Mouse (Mus musculus) midbrain, embryonic 13.5 days (tissue): ENCODE results near the gene Rab24. TPM values are rescaled to one million over a fixed set of nuclear protein-coding genes. Genes with fewer than 3 reads are reported as not detected.

ENCODE experiments used
- ATAC-seq: fragments of 200-750 bp; cut with Nextera tagmentation; 2 replicates; pipeline ENCODE4 v1.8.0; 2017; ENCODE audit warnings: mild to moderate bottlenecking, moderate TSS enrichment, moderate library complexity
- H3K27ac ChIP-seq: fragments of 300-500 bp; sonication (generic); 2 replicates; pipeline ENCODE4 v1.5.1; 2015; ENCODE audit warnings: inconsistent platforms, mild to moderate bottlenecking, moderate library complexity
- H3K27me3 ChIP-seq: fragments of 300-500 bp; sonication (generic); 2 replicates; pipeline ENCODE4 v1.6.1; 2015; ENCODE audit warnings: mild to moderate bottlenecking, inconsistent platforms
- H3K36me3 ChIP-seq: fragments of 300-500 bp; sonication (generic); 2 replicates; pipeline ENCODE4 v1.6.1; 2015; ENCODE audit warnings: mild to moderate bottlenecking, inconsistent platforms
- H3K4me1 ChIP-seq: fragments of 300-500 bp; sonication (generic); replicated peaks from 2 replicates; pipeline ENCODE4 v1.6.1; 2015; ENCODE audit warnings: inconsistent platforms
- H3K4me2 ChIP-seq: fragments of 300-500 bp; sonication (generic); replicated peaks from 2 replicates; pipeline ENCODE4 v1.6.1; 2015; ENCODE audit warnings: moderate library complexity, mild to moderate bottlenecking, inconsistent platforms
- H3K4me3 ChIP-seq: fragments of 300-500 bp; sonication (generic); replicated peaks from 2 replicates; pipeline ENCODE4 v1.5.1; 2015; ENCODE audit warnings: mild to moderate bottlenecking, inconsistent platforms
- H3K9ac ChIP-seq: fragments of 300-500 bp; sonication (generic); replicated peaks from 2 replicates; pipeline ENCODE4 v1.6.1; 2015; ENCODE audit warnings: mild to moderate bottlenecking, inconsistent platforms
- H3K9me3 ChIP-seq: fragments of 300-500 bp; sonication (generic); 2 replicates; pipeline ENCODE4 v1.6.1; 2016; ENCODE audit warnings: mild to moderate bottlenecking, inconsistent platforms
- WGBS: fragments of 180-500 bp; shearing (Covaris S2); methylation state at CpG from one replicate; pipeline ENCODE4 v1.1.7; 2015; 5-methylcytosine and 5-hydroxymethylcytosine counted together
- polyA plus RNA-seq: library from polyadenylated mRNA; unstranded; fragments of >200 nt; fragmentation: Nextera tagmentation; extraction: Ambion mirVana; gene quantifications from 2 replicates; pipeline ENCODE4 v1.2.1, GENCODE M21; 2015

Rab24 gene
- polyA plus RNA-seq, 1 experiment from 2014 or later: 108 TPM

GRCm38 (mm10) chr13:55327169-55327568 lies 5.4 kb upstream of the Rab24 start:
- no peak overlapping the region; the same call in 1 of the 2 replicates for H3K4me3 ChIP-seq
- WGBS: 64% methylated on average over 4 of the region's 4 CpGs
- 0 out of 2 replicates have a peak overlapping the region, but pooled peaks have one; percentile 19 for H3K9ac ChIP-seq
- H3K4me2 ChIP-seq: peak overlapping the region; percentile 88
- H3K4me1 ChIP-seq: peaks cover 56% of the 10 kb centered on the region
- H3K9me3 ChIP-seq: no peaks in the 10 kb centered on the region
- peaks cover 31% of the 10 kb centered on the region for H3K36me3 ChIP-seq
- 0 out of 2 replicates have a peak overlapping the region, but pooled peaks have one; percentile 19 for H3K27ac ChIP-seq
- no peaks in the 10 kb centered on the region for H3K27me3 ChIP-seq
- ATAC-seq: no peak

GRCm38 (mm10) chr13:55325596-55325995 lies 3.9 kb upstream of the Rab24 start:
- Histone ChIP-seq H3K4me1 (peaks cover 59% of the 10 kb centered on the region), H3K27ac (no peak overlapping the region), H3K4me2 (no peak overlapping the region), H3K9me3 (no peaks in the 10 kb centered on the region), H3K36me3 (peaks cover 31% of the 10 kb centered on the region), H3K4me3 (no peak overlapping the region), H3K9ac (no peak overlapping the region), H3K27me3 (no peaks in the 10 kb centered on the region)
- ATAC-seq: no peak
- WGBS: 78% methylated on average over 11 of the region's 11 CpGs

DNA sequence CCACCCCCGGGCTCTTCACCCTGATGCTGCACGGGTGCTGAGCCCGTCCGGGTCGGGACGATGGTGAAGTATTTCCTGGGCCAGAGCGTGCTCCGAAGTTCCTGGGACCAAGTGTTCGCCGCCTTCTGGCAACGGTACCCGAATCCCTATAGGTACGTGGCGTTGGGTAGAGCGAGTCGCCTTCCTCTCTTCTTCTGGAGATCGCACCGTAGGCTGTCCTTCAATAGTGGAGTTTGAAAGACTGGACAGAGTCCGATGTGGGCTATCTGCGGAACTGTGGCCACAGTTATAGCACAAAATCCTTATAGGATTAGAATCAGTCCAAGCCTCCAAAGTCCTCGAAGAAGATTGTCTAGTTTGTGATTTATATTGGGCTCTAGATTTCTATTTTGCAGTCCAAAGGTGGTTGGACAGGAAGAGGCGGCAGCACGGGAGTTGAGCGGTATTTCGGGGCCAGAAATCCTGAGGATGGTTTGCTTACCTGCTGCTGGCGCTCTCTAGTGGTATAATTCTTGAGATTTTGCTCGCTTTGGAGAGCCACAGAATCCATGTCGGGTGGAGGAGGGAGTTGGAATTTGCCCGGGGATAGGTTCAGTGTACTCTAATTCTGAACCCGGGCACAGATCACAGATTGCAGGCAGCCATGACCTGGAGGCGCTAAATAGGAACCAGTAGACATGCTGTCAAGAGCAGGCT lies 532 bp upstream of the Rab24 start:
- 3% methylated on average over 31 of the region's 31 CpGs for WGBS
- Histone ChIP-seq H3K4me2 (peak overlapping the region; percentile 93), H3K4me1 (peaks cover 37% of the 10 kb centered on the region), H3K9ac (peak overlapping the region; percentile 95), H3K4me3 (peak overlapping the region; percentile 95), H3K9me3 (no peaks in the 10 kb centered on the region), H3K27me3 (no peaks in the 10 kb centered on the region), H3K27ac (peak overlapping the region; percentile 82), H3K36me3 (peaks cover 59% of the 10 kb centered on the region)
- ATAC-seq: no peak

DNA sequence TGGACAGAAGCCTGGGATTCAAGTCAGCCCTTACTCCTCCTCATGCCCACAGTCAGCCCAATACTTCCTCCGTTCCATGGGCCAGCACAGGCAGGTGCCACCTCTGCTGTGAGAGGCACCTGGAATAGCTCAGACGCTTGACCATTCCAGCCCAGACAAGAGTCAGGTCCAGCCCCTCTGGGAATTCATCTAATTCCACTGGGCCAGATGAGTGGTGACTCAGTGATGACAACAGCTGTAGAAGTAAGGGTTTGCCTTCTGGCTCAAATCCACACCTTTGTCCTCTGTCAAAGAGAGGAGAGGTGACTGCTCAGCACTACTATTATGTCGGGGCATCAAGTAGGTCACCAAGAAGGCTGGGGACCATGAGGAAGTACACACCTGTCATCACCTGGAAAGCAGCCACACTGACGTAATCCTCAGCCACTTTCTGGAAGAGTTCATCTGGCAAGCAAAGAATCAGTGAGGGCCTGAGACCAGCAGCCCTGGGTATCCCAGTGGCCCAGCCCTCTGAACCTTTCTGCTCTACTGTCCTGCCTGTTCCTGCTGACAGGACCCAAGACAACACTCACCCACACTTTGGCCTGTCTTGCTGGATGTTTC lies 1.7 kb downstream of the Rab24 start, which contains the start of gene Prelid1:
TSS of gene Prelid1 (plus strand) at position 570 of the 603 bp plus-strand sequence.
- H3K4me3 ChIP-seq: peak within 1 kb of the TSS; percentile 95
- H3K9me3 ChIP-seq: no peaks in the 10 kb centered on the region
- peak within 1 kb of the TSS; percentile 95 for H3K9ac ChIP-seq
- WGBS: 86% methylated on average over 4 of the region's 4 CpGs
- H3K27me3 ChIP-seq: no peaks in the 10 kb centered on the region
- no peak for ATAC-seq
- peaks cover 68% of the 10 kb centered on the region for H3K36me3 ChIP-seq
- peak within 1 kb of the TSS; percentile 93 for H3K4me2 ChIP-seq
- H3K4me1 ChIP-seq: peaks cover 32% of the 10 kb centered on the region
- H3K27ac ChIP-seq: peak within 1 kb of the TSS; percentile 82

- no peak overlapping the region for H3K4me3 ChIP-seq
- H3K9me3 ChIP-seq: no peaks in the 10 kb centered on the region
- peaks cover 69% of the 10 kb centered on the region for H3K36me3 ChIP-seq
- no peak for ATAC-seq
- no peak overlapping the region for H3K4me2 ChIP-seq
- no peak overlapping the region for H3K27ac ChIP-seq
- WGBS: 86% methylated on average over 3 of the region's 3 CpGs
- H3K27me3 ChIP-seq: no peaks in the 10 kb centered on the region
- peaks cover 23% of the 10 kb centered on the region for H3K4me1 ChIP-seq
- no peak overlapping the region for H3K9ac ChIP-seq
Observed at GRCm38 (mm10) chr13:55318351-55318750, 3.4 kb downstream of the Rab24 start.

GRCm38 (mm10) chr13:55314891-55315412 lies 6.8 kb downstream of the Rab24 start:
- H3K4me1 ChIP-seq: no peaks in the 10 kb centered on the region
- H3K4me2 ChIP-seq: no peak overlapping the region
- no peak overlapping the region for H3K4me3 ChIP-seq
- peaks cover 94% of the 10 kb centered on the region for H3K36me3 ChIP-seq
- 84% methylated on average over 2 of the region's 2 CpGs for WGBS
- H3K9me3 ChIP-seq: no peaks in the 10 kb centered on the region
- H3K9ac ChIP-seq: no peak overlapping the region
- H3K27ac ChIP-seq: no peak overlapping the region
- H3K27me3 ChIP-seq: no peaks in the 10 kb centered on the region
- ATAC-seq: no peak

GRCm38 (mm10) chr13:55313051-55313450 lies 8.7 kb downstream of the Rab24 start:
- peaks cover 87% of the 10 kb centered on the region for H3K36me3 ChIP-seq
- H3K4me1 ChIP-seq: no peaks in the 10 kb centered on the region
- H3K4me2 ChIP-seq: no peak overlapping the region
- no peak overlapping the region for H3K9ac ChIP-seq
- 93% methylated on average over 9 of the region's 9 CpGs for WGBS
- ATAC-seq: no peak
- no peaks in the 10 kb centered on the region for H3K27me3 ChIP-seq
- no peak overlapping the region for H3K27ac ChIP-seq
- H3K9me3 ChIP-seq: no peaks in the 10 kb centered on the region
- H3K4me3 ChIP-seq: no peak overlapping the region

DNA sequence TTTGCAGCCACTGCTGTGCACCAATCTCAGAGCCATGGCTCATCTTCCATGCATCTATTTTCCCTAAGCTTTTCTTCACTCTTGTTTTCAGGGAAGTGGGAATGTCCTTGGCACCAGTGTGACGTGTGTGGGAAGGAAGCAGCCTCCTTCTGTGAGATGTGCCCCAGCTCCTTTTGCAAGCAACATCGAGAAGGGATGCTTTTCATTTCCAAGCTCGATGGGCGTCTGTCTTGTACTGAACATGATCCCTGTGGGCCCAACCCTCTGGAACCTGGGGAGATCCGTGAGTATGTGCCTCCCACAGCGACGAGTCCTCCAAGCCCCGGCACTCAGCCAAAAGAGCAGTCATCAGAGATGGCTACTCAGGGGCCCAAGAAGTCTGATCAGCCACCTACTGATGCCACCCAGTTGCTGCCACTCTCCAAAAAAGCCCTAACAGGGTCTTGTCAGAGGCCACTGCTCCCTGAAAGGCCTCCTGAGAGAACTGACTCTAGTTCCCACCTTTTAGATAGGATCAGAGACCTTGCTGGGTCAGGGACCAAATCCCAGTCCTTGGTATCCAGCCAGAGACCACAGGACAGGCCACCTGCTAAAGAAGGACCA lies 9.6 kb downstream of the Rab24 start:
- no peaks in the 10 kb centered on the region for H3K27me3 ChIP-seq
- WGBS: 92% methylated on average over 8 of the region's 8 CpGs
- no peaks in the 10 kb centered on the region for H3K4me1 ChIP-seq
- H3K36me3 ChIP-seq: peaks cover 86% of the 10 kb centered on the region
- no peak overlapping the region for H3K4me3 ChIP-seq
- no peak overlapping the region for H3K9ac ChIP-seq
- ATAC-seq: no peak
- H3K27ac ChIP-seq: no peak overlapping the region
- no peaks in the 10 kb centered on the region for H3K9me3 ChIP-seq
- H3K4me2 ChIP-seq: no peak overlapping the region

DNA sequence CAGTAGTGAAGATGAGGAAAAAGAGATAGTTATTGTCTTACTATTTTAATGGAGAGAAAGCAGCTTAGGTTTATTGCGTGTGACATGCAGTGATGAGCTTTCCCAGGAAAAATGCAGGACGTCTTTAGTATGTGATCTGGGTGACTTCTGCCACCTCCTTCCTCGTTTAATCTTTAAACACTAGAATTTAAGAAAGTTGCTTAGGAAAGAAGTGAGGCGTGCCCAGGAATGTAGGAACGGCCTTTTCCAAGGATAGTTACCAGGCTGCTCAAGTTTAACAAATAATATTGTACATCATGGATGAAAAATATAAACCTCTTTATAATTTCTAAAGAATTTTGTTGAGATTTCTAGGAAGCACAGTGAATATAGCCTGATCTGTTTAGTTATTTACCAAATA lies 20.8 kb downstream of the Rab24 start:
- Histone ChIP-seq H3K4me2 (no peak overlapping the region), H3K27me3 (no peaks in the 10 kb centered on the region), H3K9ac (no peak overlapping the region), H3K27ac (no peak overlapping the region), H3K9me3 (no peaks in the 10 kb centered on the region), H3K36me3 (peaks cover 75% of the 10 kb centered on the region), H3K4me1 (no peaks in the 10 kb centered on the region), H3K4me3 (no peak overlapping the region)
- WGBS: 88% methylated on average over 5 of the region's 5 CpGs
- ATAC-seq: no peak

DNA sequence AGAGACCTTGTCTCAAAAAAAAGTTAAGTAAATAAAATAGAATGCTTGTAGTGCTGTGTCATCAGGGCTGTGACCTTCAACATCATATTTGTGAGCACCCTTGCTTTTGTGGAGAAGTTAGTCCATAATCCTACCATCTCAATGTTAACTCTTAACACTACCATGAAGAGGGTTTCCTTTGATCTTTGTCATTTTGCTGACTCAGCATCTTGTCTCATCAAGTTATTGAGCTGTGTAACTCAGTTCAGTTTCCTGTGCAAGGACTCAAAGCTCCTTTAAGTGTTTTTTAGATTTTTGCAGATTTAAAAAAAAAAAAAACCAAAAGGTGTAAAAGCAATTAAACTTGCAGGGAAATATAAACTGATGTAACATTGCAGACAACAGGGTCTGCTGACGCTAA lies 25.0 kb downstream of the Rab24 start:
- Histone ChIP-seq H3K4me2 (no peak overlapping the region), H3K4me1 (no peaks in the 10 kb centered on the region), H3K9me3 (no peaks in the 10 kb centered on the region), H3K9ac (no peak overlapping the region), H3K27me3 (no peaks in the 10 kb centered on the region), H3K36me3 (peaks cover 73% of the 10 kb centered on the region), H3K4me3 (no peak overlapping the region), H3K27ac (no peak overlapping the region)
- no peak for ATAC-seq
- 91% methylated on average over 1 of the region's 1 CpGs for WGBS

GRCm38 (mm10) chr13:55288854-55289253 lies 32.9 kb downstream of the Rab24 start:
- no peaks in the 10 kb centered on the region for H3K9me3 ChIP-seq
- no peaks in the 10 kb centered on the region for H3K4me1 ChIP-seq
- no peak overlapping the region for H3K27ac ChIP-seq
- no peak for ATAC-seq
- no peaks in the 10 kb centered on the region for H3K27me3 ChIP-seq
- H3K4me3 ChIP-seq: no peak overlapping the region
- WGBS: 86% methylated on average over 3 of the region's 3 CpGs
- H3K9ac ChIP-seq: no peak overlapping the region
- no peak overlapping the region for H3K4me2 ChIP-seq
- peaks cover 67% of the 10 kb centered on the region for H3K36me3 ChIP-seq

- H3K4me3 ChIP-seq: no peak overlapping the region
- no peaks in the 10 kb centered on the region for H3K27me3 ChIP-seq
- ATAC-seq: no peak
- H3K9me3 ChIP-seq: no peaks in the 10 kb centered on the region
- WGBS: 94% methylated on average over 5 of the region's 5 CpGs
- no peak overlapping the region for H3K9ac ChIP-seq
- H3K36me3 ChIP-seq: peaks cover 53% of the 10 kb centered on the region
- no peaks in the 10 kb centered on the region for H3K4me1 ChIP-seq
- no peak overlapping the region for H3K27ac ChIP-seq
- H3K4me2 ChIP-seq: no peak overlapping the region
Observed at GRCm38 (mm10) chr13:55277646-55278045, 44.1 kb downstream of the Rab24 start.
